Mouse (Mus musculus) C2C12 (cell line): Measurements from ENCODE around the gene Tinag. TPM values are rescaled to one million over a fixed set of nuclear protein-coding genes. Genes with fewer than 3 reads are reported as not detected.
"Not testable (repeated sequence)": the region's sequence is repeated elsewhere in the genome, so short reads cannot be mapped to it uniquely, and the experiment has no call there.

Experiments
- H3K27me3 ChIP-seq: one replicate; pipeline ENCODE4 v1.6.1; 2011; ENCODE audit not compliant: control insufficient read depth, insufficient read depth, insufficient read length
- H3K36me3 ChIP-seq: one replicate; pipeline ENCODE4 v1.6.1; 2011; ENCODE audit not compliant: control insufficient read depth, insufficient read depth
- H3K4me3 ChIP-seq: one replicate; pipeline ENCODE4 v1.5.1; 2011; ENCODE audit warnings: mild to moderate bottlenecking, control low read depth; ENCODE audit not compliant: poor library complexity, insufficient read depth, severe bottlenecking
- H3K79me2 ChIP-seq: one replicate; pipeline ENCODE4 v1.6.1; 2011; ENCODE audit not compliant: control insufficient read depth, insufficient read depth
- H3K79me3 ChIP-seq: one replicate; pipeline ENCODE4 v1.6.1; 2011; ENCODE audit warnings: low read depth, control low read depth
- H3ac ChIP-seq: one replicate; pipeline ENCODE3; 2011; ENCODE audit warnings: low read depth; ENCODE audit not compliant: control insufficient read depth, insufficient read length
- CEBPB ChIP-seq: IDR thresholded peaks from one replicate; pipeline ENCODE4 v1.6.1; 2011; ENCODE audit warnings: low read depth, mild to moderate bottlenecking, control low read depth, moderate library complexity
- CTCF ChIP-seq: IDR thresholded peaks from one replicate; pipeline ENCODE4 v1.5.1; 2011; ENCODE audit not compliant: control insufficient read depth, insufficient read depth, insufficient read length
- FOSL1 ChIP-seq: IDR thresholded peaks from one replicate; pipeline ENCODE4 v1.8.0; 2011; ENCODE audit warnings: mild to moderate bottlenecking, low read length; ENCODE audit not compliant: poor library complexity, insufficient read depth, severe bottlenecking
- MAX ChIP-seq: IDR thresholded peaks from one replicate; pipeline ENCODE4 v1.6.1; 2011; ENCODE audit warnings: mild to moderate bottlenecking, control low read depth
- MYOD1 ChIP-seq: IDR thresholded peaks from one replicate; pipeline ENCODE4 v1.6.1; 2011; ENCODE audit warnings: low read depth; ENCODE audit not compliant: control insufficient read depth, insufficient read length
- MYOG ChIP-seq: IDR thresholded peaks from one replicate; pipeline ENCODE4 v1.6.1; 2011; ENCODE audit not compliant: control insufficient read depth, insufficient read length; ENCODE audit errors: extremely low read depth
- USF1 ChIP-seq: IDR thresholded peaks from one replicate; pipeline ENCODE4 v1.6.1; 2011; ENCODE audit warnings: low read depth, mild to moderate bottlenecking, control low read depth, moderate library complexity
- long read RNA-seq, 2 experiments: library from polyadenylated mRNA; unstranded; transcript quantifications; one replicate each; pipeline ENCODE4 v2.0.0; 2019 to 2020
- polyA plus RNA-seq: library from polyadenylated mRNA; unstranded; fragments of >200 nt; fragmentation: generic; extraction: Trizol; gene quantifications from one replicate; pipeline ENCODE4 v1.2.1, GENCODE M21; 2012; ENCODE audit warnings: missing spikeins

The Tinag gene
- polyA plus RNA-seq: not detected
- long read RNA-seq, experiment 1: 0 reads
- long read RNA-seq, experiment 2: 0 reads

GRCm38 (mm10) chr9:77045585-77045984 is at the start of gene Tinag:
Tinag (minus strand) TSS chr9:77045794.
- no peaks in the 10 kb centered on the region for H3K79me3 ChIP-seq
- H3K36me3 ChIP-seq: no peaks in the 10 kb centered on the region
- TF ChIP-seq CEBPB (no peak), MYOD1 (no peak), CTCF (no peak), USF1 (no peak), MYOG (no peak), MAX (no peak), FOSL1 (no peak)
- no peak within 1 kb of the TSS for H3K4me3 ChIP-seq
- H3ac ChIP-seq: no peak within 1 kb of the TSS
- no peaks in the 10 kb centered on the region for H3K79me2 ChIP-seq
- no peaks in the 10 kb centered on the region for H3K27me3 ChIP-seq

- not testable (repeated sequence) for H3K4me3 ChIP-seq, H3ac ChIP-seq, H3K36me3 ChIP-seq
Measured at GRCm38 (mm10) chr9:77083221-77083620, 37.6 kb upstream of the Tinag start.

GRCm38 (mm10) chr9:77071676-77072075 is 26.1 kb upstream of the Tinag start:
- Histone ChIP-seq H3K79me3 (no peaks in the 10 kb centered on the region), H3K79me2 (no peaks in the 10 kb centered on the region), H3ac (no peak overlapping the region), H3K27me3 (no peaks in the 10 kb centered on the region), H3K36me3 (no peaks in the 10 kb centered on the region), H3K4me3 (no peak overlapping the region)
- TF ChIP-seq CEBPB: no peak
- no peak for TF ChIP-seq MYOG
- TF ChIP-seq FOSL1: no peak
- TF ChIP-seq CTCF: no peak
- TF ChIP-seq MYOD1: no peak
- no peak for TF ChIP-seq MAX
- TF ChIP-seq USF1: no peak

More at GRCm38 (mm10) chr9:77083221-77083620, 37.6 kb upstream of the Tinag start:
- H3K27me3 ChIP-seq, H3K79me2 ChIP-seq, H3K79me3 ChIP-seq: not testable (repeated sequence)

GRCm38 (mm10) chr9:77056611-77057010 is 11.0 kb upstream of the Tinag start:
- Histone ChIP-seq H3ac (no peak overlapping the region), H3K4me3 (no peak overlapping the region), H3K79me3 (no peaks in the 10 kb centered on the region), H3K27me3 (no peaks in the 10 kb centered on the region), H3K79me2 (no peaks in the 10 kb centered on the region), H3K36me3 (no peaks in the 10 kb centered on the region)
- TF ChIP-seq USF1 (no peak), MYOD1 (no peak), FOSL1 (no peak), CEBPB (no peak), MYOG (no peak), CTCF (no peak), MAX (no peak)

GRCm38 (mm10) chr9:77054426-77055193 is 9.0 kb upstream of the Tinag start:
- no peaks in the 10 kb centered on the region for H3K79me3 ChIP-seq
- no peaks in the 10 kb centered on the region for H3K36me3 ChIP-seq
- no peak for TF ChIP-seq MAX
- no peak for TF ChIP-seq CEBPB
- no peak for TF ChIP-seq MYOD1

GRCm38 (mm10) chr9:77051406-77051805 is 5.8 kb upstream of the Tinag start:
- Histone ChIP-seq H3K79me2 (no peaks in the 10 kb centered on the region), H3K36me3 (no peaks in the 10 kb centered on the region), H3K27me3 (no peaks in the 10 kb centered on the region), H3K79me3 (no peaks in the 10 kb centered on the region), H3ac (no peak overlapping the region), H3K4me3 (no peak overlapping the region)
- TF ChIP-seq FOSL1 (no peak), MAX (no peak), MYOD1 (no peak), CEBPB (no peak), MYOG (no peak), USF1 (no peak), CTCF (no peak)

More at GRCm38 (mm10) chr9:77054426-77055193, 9.0 kb upstream of the Tinag start:
- Histone ChIP-seq H3ac (no peak overlapping the region), H3K27me3 (no peaks in the 10 kb centered on the region), H3K79me2 (no peaks in the 10 kb centered on the region), H3K4me3 (no peak overlapping the region)
